Mouse (Mus musculus): ENCODE measurements around the gene Map1b. TPM values are rescaled to one million over a fixed set of nuclear protein-coding genes. Genes with fewer than 3 reads are reported as not detected.
A peak's percentile ranks its signal among the peaks of the same experiment; 100 is the strongest.

Map1b gene
- total and polyA plus RNA-seq, 2 experiments from 2014 or later, result 690 to 1,981 TPM

DNA sequence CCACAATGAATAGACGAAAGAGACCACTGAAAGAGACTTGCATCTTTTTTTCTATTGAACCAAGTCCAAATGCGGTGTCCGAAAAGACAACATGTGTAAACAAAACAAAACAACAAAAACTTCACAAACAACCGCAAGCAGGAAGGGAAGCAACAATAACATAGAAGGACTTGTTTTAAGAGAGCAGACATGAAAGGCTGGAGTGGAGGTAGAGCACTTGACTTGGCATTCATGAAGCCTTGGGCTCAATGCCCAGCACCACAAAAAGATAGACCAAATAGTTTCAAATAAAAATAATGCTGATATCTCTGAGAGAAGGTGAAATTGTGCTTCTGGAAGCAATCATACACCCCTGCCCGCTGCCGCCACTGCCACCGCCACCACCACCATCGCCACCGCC, 30.5 kb downstream of the Map1b start:
- no peak for DNase-seq (ENCODE audit: low spot score)
- no peaks in the 10 kb centered on the region for H3K9me3 ChIP-seq (ENCODE audit: low read length)
- H3K36me3 ChIP-seq (ENCODE audit: insufficient read depth, low read length), result no peaks in the 10 kb centered on the region
- no peaks in the 10 kb centered on the region for H3K27me3 ChIP-seq (ENCODE audit: insufficient read depth, low read length)
- H3K9ac ChIP-seq (replicated peaks; ENCODE audit: low read length), result no peak overlapping the region
- H3K4me1 ChIP-seq (ENCODE audit: insufficient read depth, low read length), result peaks cover 10% of the 10 kb centered on the region
- H3K4me2 ChIP-seq (ENCODE audit: low read depth, low read length), result no peak overlapping the region
- 90% methylated on average over 9 of the region's 9 CpGs for WGBS
- H3K27ac ChIP-seq, result no peak overlapping the region
- TF ChIP-seq CTCF (IDR thresholded peaks at IDR 0.05; ENCODE audit: low read depth), result no peak
- no peak overlapping the region for H3K4me3 ChIP-seq (ENCODE audit: low read length)
- ATAC-seq, result no peak

- Histone ChIP-seq H3K27me3 (ENCODE audit: insufficient read depth, low read length) (no peaks in the 10 kb centered on the region), H3K4me2 (ENCODE audit: low read depth, low read length) (no peak overlapping the region), H3K4me1 (ENCODE audit: insufficient read depth, low read length) (peaks cover 10% of the 10 kb centered on the region), H3K36me3 (ENCODE audit: insufficient read depth, low read length) (no peaks in the 10 kb centered on the region), H3K9me3 (ENCODE audit: low read length) (no peaks in the 10 kb centered on the region), H3K9ac (replicated peaks; ENCODE audit: low read length) (no peak overlapping the region), H3K27ac (no peak overlapping the region), H3K4me3 (ENCODE audit: low read length) (no peak overlapping the region)
- WGBS, result 55% methylated on average over 7 of the region's 7 CpGs
- TF ChIP-seq CTCF (IDR thresholded peaks at IDR 0.05; ENCODE audit: low read depth), result no peak
- DNase-seq (ENCODE audit: low spot score) (no peak), ATAC-seq (no peak)
Measured at GRCm38 (mm10) chr13:99485331-99485733, 31.0 kb downstream of the Map1b start.

DNA sequence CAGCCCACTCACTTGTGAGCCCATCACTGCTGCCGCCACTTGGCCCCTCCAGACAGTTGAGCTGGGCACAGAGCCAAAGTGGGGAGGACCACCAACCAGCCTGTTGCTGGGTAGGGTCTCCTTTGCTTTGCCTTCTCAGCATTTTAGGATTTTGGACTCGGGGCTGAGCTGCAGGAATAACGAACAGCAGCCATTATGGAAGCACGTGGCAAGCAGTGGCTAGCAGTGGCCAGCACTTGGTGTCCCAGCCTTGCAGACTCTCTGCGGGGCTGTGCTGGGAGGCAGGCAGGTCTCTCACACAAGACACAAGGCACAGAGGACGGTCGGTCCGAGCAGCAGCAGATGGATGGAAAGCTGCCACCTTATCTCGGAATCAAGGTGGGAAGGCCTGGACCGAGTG, 31.4 kb downstream of the Map1b start:
- 39% methylated on average over 10 of the region's 10 CpGs for WGBS
- peak; percentile 30; the same call in 1 of the 2 replicates for ATAC-seq

DNA sequence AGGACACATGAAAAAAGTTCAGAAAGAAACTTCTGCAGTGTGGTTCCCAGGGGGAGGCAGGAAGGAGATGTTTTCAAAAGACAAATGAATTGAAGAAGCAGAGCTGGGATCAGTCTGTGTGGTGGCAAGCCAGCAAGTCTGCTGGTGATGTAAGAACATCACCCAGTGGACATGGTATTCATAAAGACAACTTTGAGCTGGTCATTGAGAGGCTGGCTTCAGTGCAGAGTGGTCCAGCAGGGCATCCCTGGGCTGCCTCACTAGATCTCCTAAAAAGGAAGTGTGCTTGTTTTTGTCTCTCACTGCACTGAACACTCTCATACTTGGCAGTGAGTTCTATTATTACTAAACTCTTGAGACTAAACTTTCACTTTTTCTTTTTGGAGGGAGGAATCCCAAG, 32.9 kb downstream of the Map1b start:
- Histone ChIP-seq H3K9ac (replicated peaks; ENCODE audit: low read length) (no peak overlapping the region), H3K27me3 (ENCODE audit: insufficient read depth, low read length) (no peaks in the 10 kb centered on the region), H3K4me2 (ENCODE audit: low read depth, low read length) (no peak overlapping the region), H3K36me3 (ENCODE audit: insufficient read depth, low read length) (no peaks in the 10 kb centered on the region), H3K9me3 (ENCODE audit: low read length) (no peaks in the 10 kb centered on the region), H3K4me1 (ENCODE audit: insufficient read depth, low read length) (peaks cover 10% of the 10 kb centered on the region), H3K27ac (no peak overlapping the region), H3K4me3 (ENCODE audit: low read length) (no peak overlapping the region)
- ATAC-seq, result no peak
- TF ChIP-seq CTCF (IDR thresholded peaks at IDR 0.05; ENCODE audit: low read depth), result no peak
- DNase-seq (ENCODE audit: low spot score), result no peak

More for the DNA sequence above, 31.4 kb downstream of the Map1b start:
- Histone ChIP-seq H3K27me3 (ENCODE audit: insufficient read depth, low read length) (no peaks in the 10 kb centered on the region), H3K4me2 (ENCODE audit: low read depth, low read length) (no peak overlapping the region), H3K27ac (no peak overlapping the region), H3K36me3 (ENCODE audit: insufficient read depth, low read length) (no peaks in the 10 kb centered on the region), H3K4me1 (ENCODE audit: insufficient read depth, low read length) (peaks cover 10% of the 10 kb centered on the region), H3K4me3 (ENCODE audit: low read length) (no peak overlapping the region), H3K9me3 (ENCODE audit: low read length) (no peaks in the 10 kb centered on the region), H3K9ac (replicated peaks; ENCODE audit: low read length) (no peak overlapping the region)
- TF ChIP-seq CTCF (IDR thresholded peaks at IDR 0.05; ENCODE audit: low read depth), result no peak
- DNase-seq (ENCODE audit: low spot score), result no peak

GRCm38 (mm10) chr13:99475488-99475887, 40.9 kb downstream of the Map1b start:
- Histone ChIP-seq H3K4me2 (ENCODE audit: low read depth, low read length) (peak overlapping the region; percentile 17; the same call in 1 of the 2 replicates), H3K9me3 (ENCODE audit: low read length) (no peaks in the 10 kb centered on the region), H3K4me3 (ENCODE audit: low read length) (no peak overlapping the region), H3K4me1 (ENCODE audit: insufficient read depth, low read length) (peaks cover 20% of the 10 kb centered on the region), H3K27ac (peak overlapping the region; percentile 49; the same call in 1 of the 2 replicates), H3K36me3 (ENCODE audit: insufficient read depth, low read length) (no peaks in the 10 kb centered on the region), H3K9ac (replicated peaks; ENCODE audit: low read length) (no peak overlapping the region), H3K27me3 (ENCODE audit: insufficient read depth, low read length) (no peaks in the 10 kb centered on the region)
- no peak for TF ChIP-seq CTCF (IDR thresholded peaks at IDR 0.05; ENCODE audit: low read depth)
- under 1% methylated on average over 6 of the region's 6 CpGs for WGBS
- DNase-seq (ENCODE audit: low spot score), result peak; percentile 69
- ATAC-seq, result peak; percentile 61; the same call in 1 of the 2 replicates

DNA sequence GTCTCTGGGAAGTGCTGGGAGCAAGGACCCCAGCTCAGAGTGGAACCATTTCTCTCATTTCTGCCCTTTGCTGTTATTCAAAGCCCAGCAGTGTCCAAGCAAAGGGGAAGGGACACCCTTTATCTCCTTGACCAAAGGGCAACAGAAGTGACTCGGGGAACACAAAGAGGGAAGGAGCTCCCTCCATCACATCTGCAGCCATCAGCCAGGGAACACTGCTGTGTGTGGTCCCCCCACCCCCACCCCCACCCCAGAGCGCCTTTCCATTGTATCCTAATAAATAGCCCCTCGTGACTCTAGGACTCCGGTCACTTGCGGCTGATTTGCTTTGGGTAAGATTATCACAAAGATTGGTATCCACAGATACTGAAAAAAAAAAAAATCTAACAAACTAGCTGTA, 41.3 kb downstream of the Map1b start:
- Histone ChIP-seq H3K4me3 (ENCODE audit: low read length) (no peak overlapping the region), H3K9ac (replicated peaks; ENCODE audit: low read length) (no peak overlapping the region), H3K9me3 (ENCODE audit: low read length) (no peaks in the 10 kb centered on the region), H3K4me1 (ENCODE audit: insufficient read depth, low read length) (peaks cover 20% of the 10 kb centered on the region), H3K27ac (peak overlapping the region; percentile 20; the same call in 1 of the 2 replicates), H3K36me3 (ENCODE audit: insufficient read depth, low read length) (no peaks in the 10 kb centered on the region), H3K4me2 (ENCODE audit: low read depth, low read length) (peak overlapping the region; percentile 17), H3K27me3 (ENCODE audit: insufficient read depth, low read length) (no peaks in the 10 kb centered on the region)
- no peak for TF ChIP-seq CTCF (IDR thresholded peaks at IDR 0.05; ENCODE audit: low read depth)
- WGBS, result 2% methylated on average over 5 of the region's 5 CpGs
- DNase-seq (ENCODE audit: low spot score), result no peak
- no peak for ATAC-seq

- Histone ChIP-seq H3K4me2 (ENCODE audit: low read depth, low read length) (no peak overlapping the region), H3K27me3 (ENCODE audit: insufficient read depth, low read length) (no peaks in the 10 kb centered on the region), H3K4me3 (ENCODE audit: low read length) (no peak overlapping the region), H3K27ac (no peak overlapping the region), H3K9ac (replicated peaks; ENCODE audit: low read length) (no peak overlapping the region), H3K36me3 (ENCODE audit: insufficient read depth, low read length) (no peaks in the 10 kb centered on the region), H3K4me1 (ENCODE audit: insufficient read depth, low read length) (peaks cover 20% of the 10 kb centered on the region), H3K9me3 (ENCODE audit: low read length) (no peaks in the 10 kb centered on the region)
- ATAC-seq (peak; percentile 63), DNase-seq (ENCODE audit: low spot score) (peak; percentile 59)
- no peak for TF ChIP-seq CTCF (IDR thresholded peaks at IDR 0.05; ENCODE audit: low read depth)
- WGBS, result 23% methylated on average over 7 of the region's 7 CpGs
Measured at GRCm38 (mm10) chr13:99474108-99474507, 42.2 kb downstream of the Map1b start.
